30 mouse cellular contexts compared by ENCODE assay signal in genomic region chr2:59448921-59449320, GRCm38 (mm10). TPM values are rescaled to one million over a fixed set of nuclear protein-coding genes. Genes with fewer than 3 reads are reported as not detected.
DNase-seq lines count a peak whose midpoint lies in the region; ATAC-seq and TF ChIP-seq lines count a peak whose summit lies in the region.
"Had no signal": no experiment of that assay in that cellular context is flagged by ENCODE, and none has a peak within 500 bp of the region (broad histone marks: within the 10 kb centered on the region; RNA-seq: fewer than 3 reads in every experiment).

No protein-coding gene starts in this region.

- 69% methylated on average over 4 of the region's 4 CpGs for WGBS in stomach, embryonic 16.5 days
- 89% methylated on average over 4 of the region's 4 CpGs for WGBS in thymus, adult 2 months

- H3K9me3 ChIP-seq in ES-E14 (ENCODE audit: control insufficient read depth, insufficient read depth, low read depth, low read length) = no peaks in the 10 kb centered on the region
- no peaks in the 10 kb centered on the region for H3K9me3 ChIP-seq in stomach, embryonic 16.5 days (replicated peaks; ENCODE audit: control insufficient read depth, low read length)
- H3K9me3 ChIP-seq: embryonic facial prominence, embryonic 13.5 days; embryonic facial prominence, embryonic 15.5 days; forebrain, embryonic 10.5 days; forebrain, embryonic 12.5 days had no signal

- TF ChIP-seq POLR2A in thymus, adult 2 months (IDR thresholded peaks at IDR 0.05; ENCODE audit: control insufficient read depth, extremely low read depth, insufficient read depth, low read length, poor library complexity) = no peak

- H3K4me2 ChIP-seq in stomach, embryonic 16.5 days (ENCODE audit: low read depth, low read length) = no peak overlapping the region
- H3K4me2 ChIP-seq: embryonic facial prominence, embryonic 13.5 days; embryonic facial prominence, embryonic 15.5 days; forebrain, embryonic 12.5 days had no signal

- no peak for ATAC-seq in stomach, embryonic 16.5 days (ENCODE audit: insufficient read depth, low FRiP score)
- no peak for ATAC-seq in megakaryocyte-erythroid progenitor cell, adult 5-6 weeks (replicated peaks; ENCODE audit: low FRiP score, low TSS enrichment, poor library complexity, severe bottlenecking)
- ATAC-seq in granulocyte monocyte progenitor cell, adult 5-6 weeks (replicated peaks; ENCODE audit: poor library complexity, severe bottlenecking) = no peak
- ATAC-seq: activated CD4-positive, CD25-positive, alpha-beta regulatory T cell, adult 4 months; forebrain, embryonic 14.5 days; forebrain, embryonic 16.5 days; Patski had no signal

- no peaks in the 10 kb centered on the region for H3K36me3 ChIP-seq in ES-E14 (ENCODE audit: control insufficient read depth, insufficient read depth, low read length, poor library complexity, severe bottlenecking)
- no peaks in the 10 kb centered on the region for H3K36me3 ChIP-seq in stomach, embryonic 16.5 days (ENCODE audit: control insufficient read depth, insufficient read depth, low read length)
- H3K36me3 ChIP-seq in thymus, adult 2 months (ENCODE audit: control insufficient read depth, insufficient read depth, low read length) = no peaks in the 10 kb centered on the region
- H3K36me3 ChIP-seq: embryonic facial prominence, embryonic 13.5 days; embryonic facial prominence, embryonic 15.5 days; forebrain, embryonic 10.5 days; forebrain, embryonic 12.5 days had no signal

- no peak for TF ChIP-seq CTCF in thymus, adult 2 months (IDR thresholded peaks at IDR 0.05; ENCODE audit: borderline replicate concordance, control insufficient read depth, extremely low read depth, insufficient read depth, low read length, poor library complexity)

- DNase-seq in ES-CJ7 (ENCODE audit: low read depth, low spot score) (peak; percentile 56), ES-E14 (ENCODE audit: low read depth, low spot score) (peak; percentile 48), R1 (ENCODE audit: low read depth, low spot score) (peak; percentile 76)
- DNase-seq in thymus, adult 2 months = no peak
- DNase-seq in urinary bladder, postnatal 25 days (ENCODE audit: low spot score) = no peak
- DNase-seq: adrenal gland, adult 8-10 months; adrenal gland, postnatal 14 days; adrenal gland, postnatal 36 days; cerebellum, adult 11-12 months; cerebellum, adult 2 months; cerebellum, adult 9-10 months; cerebellum, postnatal 10 days; cerebellum, postnatal 25 days; embryo, embryonic 11 days had no signal

- H3K27me3 ChIP-seq in stomach, embryonic 16.5 days (ENCODE audit: control insufficient read depth, insufficient read depth, low read length) = no peaks in the 10 kb centered on the region
- no peaks in the 10 kb centered on the region for H3K27me3 ChIP-seq in thymus, adult 2 months (ENCODE audit: control insufficient read depth, insufficient read depth, low read length)
- H3K27me3 ChIP-seq: embryonic facial prominence, embryonic 13.5 days; embryonic facial prominence, embryonic 15.5 days; forebrain, embryonic 12.5 days; Patski had no signal

- no peak overlapping the region for H3K4me3 ChIP-seq in ES-E14 (ENCODE audit: insufficient read depth in 1 of 2, low read depth in 1 of 2, low read length in 2 of 2, poor library complexity in 1 of 2, severe bottlenecking in 1 of 2)
- no peak overlapping the region for H3K4me3 ChIP-seq in stomach, embryonic 16.5 days (replicated peaks; ENCODE audit: low read length)
- no peak overlapping the region for H3K4me3 ChIP-seq in thymus, adult 2 months (ENCODE audit: control insufficient read depth, insufficient read depth, low read length)
- H3K4me3 ChIP-seq: embryonic facial prominence, embryonic 13.5 days; embryonic facial prominence, embryonic 15.5 days; erythroblast, embryonic 14.5 days; forebrain, embryonic 10.5 days; forebrain, embryonic 12.5 days had no signal

- no peak overlapping the region for H3K9ac ChIP-seq in ES-E14 (ENCODE audit: insufficient read depth, low read depth, low read length, poor library complexity, severe bottlenecking)
- H3K9ac ChIP-seq in stomach, embryonic 16.5 days (ENCODE audit: low read length) = no peak overlapping the region
- H3K9ac ChIP-seq: embryonic facial prominence, embryonic 13.5 days; embryonic facial prominence, embryonic 15.5 days; forebrain, embryonic 12.5 days had no signal

- in situ Hi-C loops in ES-E14 (cut with MboI; ENCODE audit: low sequenced_read_pairs in 2 of 2, unreplicated experiment in 2 of 2) = loop anchor here in 1 of 2 experiments (25.0 kb wide), 1 partner anchor 737 kb away; no protein-coding TSS in a partner anchor

- H3K4me1 ChIP-seq in ES-E14 (ENCODE audit: control insufficient read depth in 2 of 2, insufficient read depth in 2 of 2, low read length in 2 of 2, poor library complexity in 1 of 2) = no peaks in the 10 kb centered on the region
- no peaks in the 10 kb centered on the region for H3K4me1 ChIP-seq in stomach, embryonic 16.5 days (ENCODE audit: control insufficient read depth, insufficient read depth, low read length)
- no peaks in the 10 kb centered on the region for H3K4me1 ChIP-seq in thymus, adult 2 months (replicated peaks; ENCODE audit: control insufficient read depth, insufficient read depth, low read length)
- H3K4me1 ChIP-seq: embryonic facial prominence, embryonic 13.5 days; forebrain, embryonic 12.5 days had no signal

- no peak overlapping the region for H3K27ac ChIP-seq in ES-E14 (ENCODE audit: insufficient read depth, low read depth, low read length, poor library complexity, severe bottlenecking)
- peak overlapping the region; percentile 86 for H3K27ac ChIP-seq in stomach, embryonic 16.5 days (ENCODE audit: low read length)
- H3K27ac ChIP-seq in thymus, adult 2 months (ENCODE audit: control insufficient read depth, insufficient read depth, low read length) = no peak overlapping the region
- H3K27ac ChIP-seq: embryonic facial prominence, embryonic 13.5 days; embryonic facial prominence, embryonic 15.5 days; forebrain, embryonic 10.5 days; forebrain, embryonic 12.5 days had no signal

TF ChIP-seq in ES-E14, 5 proteins besides CTCF, POLR2A, EP300 and RAD21:
- TF ChIP-seq MAFK (IDR thresholded peaks at IDR 0.05; ENCODE audit: insufficient read depth, low read depth, low read length) (no peak), HCFC1 (IDR thresholded peaks at IDR 0.05; ENCODE audit: borderline replicate concordance, insufficient read depth, low read length) (no peak), ZC3H11A (IDR thresholded peaks at IDR 0.05; ENCODE audit: borderline replicate concordance, low read depth, low read length) (no peak), ZNF384 (IDR thresholded peaks at IDR 0.05; ENCODE audit: low read depth, low read length) (no peak), CHD2 (IDR thresholded peaks at IDR 0.05; ENCODE audit: low read depth, low read length) (no peak)

RNA-seq across cellular contexts. Expression of gene Dapl1, which starts 35.5 kb away (rescaled TPM):
- total RNA-seq in ES-E14 (2012; rRNA removed) = not detected in 2 replicates
- polyA plus RNA-seq in stomach, embryonic 16.5 days (2015; fragmentation: Nextera tagmentation; extraction: Ambion mirVana) = 85.4 and 111 TPM in 2 replicates
- 4.1 and 4.7 TPM in 2 replicates for polyA plus RNA-seq in thymus, adult 2 months (2012; rRNA removed)
- total RNA-seq in megakaryocyte-erythroid progenitor cell, adult 5-6 weeks (2014; fragmentation: Nextera tagmentation) = not detected in 2 replicates
- not detected in 2 replicates for total RNA-seq in megakaryocyte-erythroid progenitor cell, adult 5-6 weeks (2017)
- not detected in 2 replicates for total RNA-seq in granulocyte monocyte progenitor cell, adult 5-6 weeks (2014; fragmentation: Nextera tagmentation)
- not detected in 2 replicates for total RNA-seq in granulocyte monocyte progenitor cell, adult 5-6 weeks (2017)
- total RNA-seq: adrenal gland, adult 18-20 months; adrenal gland, adult 8-10 months; adrenal gland, postnatal 14 days; adrenal gland, postnatal 36 days; common myeloid progenitor, adult 5-6 weeks; MEL had no signal
- polyA plus RNA-seq: C2C12; erythroblast, embryonic 14.5 days; forebrain, embryonic 16.5 days; Patski had no signal

Comparison
In these comparisons a context has a peak if more than half of its experiments do, and no peak if none do; other contexts are left out.
1. DNase-seq: peak in ES-CJ7 (single experiment), ES-E14 (single experiment) and R1 (single experiment); none in thymus, adult 2 months (single experiment) and urinary bladder, postnatal 25 days (single experiment).